Mouse (Mus musculus): Measurements from ENCODE around the gene Gm20767.
"Not testable (repeated sequence)": the region's sequence is repeated elsewhere in the genome, so short reads cannot be mapped to it uniquely, and the experiment has no call there.

Gm20767 gene

GRCm38 (mm10) chr13:120139946-120140345 is at the start of gene Gm20767:
Gene Gm20767 (plus strand): TSS chr13:120140246.
- DNase-seq, result not testable (repeated sequence)

- not testable (repeated sequence) for DNase-seq
Observed at GRCm38 (mm10) chr13:120092950-120093349, 47.1 kb upstream of the Gm20767 start.

GRCm38 (mm10) chr13:120096241-120096937 is 43.7 kb upstream of the Gm20767 start:
- peak in 1 of 2 experiments; percentile 2 for DNase-seq

- DNase-seq, result not testable (repeated sequence)
Observed at GRCm38 (mm10) chr13:120096938-120097256, 43.1 kb upstream of the Gm20767 start.

- DNase-seq, result not testable (repeated sequence)
Observed at GRCm38 (mm10) chr13:120099327-120099726, 40.7 kb upstream of the Gm20767 start.

GRCm38 (mm10) chr13:120106504-120106903 is 33.5 kb upstream of the Gm20767 start:
- not testable (repeated sequence) for DNase-seq

- DNase-seq, result not testable (repeated sequence)
Observed at GRCm38 (mm10) chr13:120107000-120107399, 33.0 kb upstream of the Gm20767 start.

GRCm38 (mm10) chr13:120142348-120142747 is 2.3 kb downstream of the Gm20767 start:
- DNase-seq, result not testable (repeated sequence)

- DNase-seq, result not testable (repeated sequence)
Observed at GRCm38 (mm10) chr13:120149660-120150407, 9.8 kb downstream of the Gm20767 start.

- not testable (repeated sequence) for DNase-seq
Observed at GRCm38 (mm10) chr13:120150589-120150988, 10.5 kb downstream of the Gm20767 start.

GRCm38 (mm10) chr13:120168301-120168700 is 28.3 kb downstream of the Gm20767 start:
- DNase-seq, result peak in 1 of 2 experiments; percentile 2

GRCm38 (mm10) chr13:120172133-120172532 is 32.1 kb downstream of the Gm20767 start, which contains the start of gene Gm21818:
Gene Gm21818 (plus strand): TSS chr13:120172433.
- not testable (repeated sequence) for DNase-seq

GRCm38 (mm10) chr13:120196189-120196821 is 56.3 kb downstream of the Gm20767 start:
- DNase-seq, result not testable (repeated sequence)
